Mouse (Mus musculus): Measurements from ENCODE around the gene Diexf. TPM values are rescaled to one million over a fixed set of nuclear protein-coding genes. Genes with fewer than 3 reads are reported as not detected.

Gene Diexf
- total RNA-seq, 2 experiments from 2014 or later, result 10.2 to 13.6 TPM

DNA sequence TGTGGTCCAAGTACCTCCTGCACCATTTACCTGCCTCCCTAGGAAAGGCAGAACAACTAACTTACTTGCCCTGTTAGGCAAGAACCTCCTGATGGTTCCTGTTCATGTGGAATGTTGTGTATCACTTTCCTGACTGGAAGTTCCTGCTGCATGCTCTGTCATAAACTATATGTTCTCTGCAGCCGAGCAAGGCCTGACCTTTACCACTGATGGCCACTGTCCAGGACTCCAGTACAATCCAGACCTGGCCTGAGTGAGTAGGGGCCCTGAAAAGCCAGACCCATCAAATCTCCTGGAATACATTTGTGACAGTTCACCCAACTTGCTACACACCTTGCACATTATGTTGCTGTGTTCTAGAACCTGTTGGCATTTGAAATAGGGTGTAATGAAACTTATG, 37.3 kb downstream of the Diexf start:
- no peak overlapping the region for H3K4me3 ChIP-seq
- no peak overlapping the region for H3K27ac ChIP-seq
- TF ChIP-seq CTCF (IDR thresholded peaks at IDR 0.05), result no peak
- no peak for DNase-seq
- intact Hi-C loops (cut with DNase I), result no loop called here

DNA sequence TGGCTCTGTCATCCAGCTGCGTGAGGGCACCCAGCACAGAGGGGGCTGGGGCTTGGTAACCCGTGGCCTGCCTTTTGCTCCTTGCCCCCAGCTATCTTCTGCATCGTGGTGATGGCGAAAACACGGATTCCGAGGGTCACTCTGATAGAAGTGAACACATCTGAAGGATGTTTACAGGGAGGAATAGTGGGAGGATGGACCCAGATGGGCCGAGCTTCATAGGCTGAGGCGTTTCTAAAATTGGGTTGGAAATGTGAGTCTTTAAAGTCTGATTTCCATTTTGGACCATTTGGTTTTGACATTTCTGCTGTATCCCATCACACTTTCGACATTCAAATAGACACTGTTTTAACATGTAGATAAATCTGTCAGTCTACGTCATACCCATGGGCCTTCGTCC, 39.2 kb downstream of the Diexf start:
- intact Hi-C loops (cut with DNase I), result no loop called here
- TF ChIP-seq CTCF (IDR thresholded peaks at IDR 0.05), result no peak
- DNase-seq, result no peak
- Histone ChIP-seq H3K27ac (peak overlapping the region; percentile 91), H3K4me3 (peak overlapping the region; percentile 63)

DNA sequence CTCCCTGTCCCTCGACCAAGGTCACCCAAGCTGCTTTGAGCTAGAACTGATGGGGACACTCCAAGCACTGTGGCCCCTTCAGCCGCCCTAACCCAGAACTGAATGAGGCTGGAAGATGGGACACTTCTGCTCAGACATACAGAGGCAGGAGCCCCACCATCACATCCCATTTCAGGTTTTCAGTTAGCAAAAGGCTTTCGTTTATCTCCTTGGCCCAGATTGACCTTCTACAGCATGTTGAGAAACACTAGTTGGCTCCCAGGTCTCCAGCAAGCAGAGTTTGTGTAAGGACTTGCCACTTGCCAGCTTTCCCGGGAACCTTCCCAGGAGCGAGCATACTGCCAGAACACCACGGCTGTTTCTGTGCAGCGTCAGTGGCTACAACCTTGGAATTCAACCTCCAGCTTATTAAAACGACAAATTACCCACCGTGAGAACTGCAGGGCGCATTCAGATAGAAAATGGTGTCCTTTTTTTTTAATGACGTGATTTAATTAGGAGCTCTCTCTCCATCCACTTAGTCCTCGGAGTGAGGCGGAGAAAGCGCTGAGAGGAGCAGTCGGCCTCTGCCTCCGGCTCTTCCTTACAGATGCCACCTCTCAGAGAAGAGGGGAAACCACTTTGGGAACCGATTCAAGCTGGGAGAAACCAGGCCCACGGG, 39.7 kb downstream of the Diexf start:
- DNase-seq, result peak; percentile 93
- Histone ChIP-seq H3K4me3 (peak overlapping the region; percentile 63), H3K27ac (peak overlapping the region; percentile 91)
- no peak for TF ChIP-seq CTCF (IDR thresholded peaks at IDR 0.05)
- intact Hi-C loops (cut with DNase I), result no loop called here

DNA sequence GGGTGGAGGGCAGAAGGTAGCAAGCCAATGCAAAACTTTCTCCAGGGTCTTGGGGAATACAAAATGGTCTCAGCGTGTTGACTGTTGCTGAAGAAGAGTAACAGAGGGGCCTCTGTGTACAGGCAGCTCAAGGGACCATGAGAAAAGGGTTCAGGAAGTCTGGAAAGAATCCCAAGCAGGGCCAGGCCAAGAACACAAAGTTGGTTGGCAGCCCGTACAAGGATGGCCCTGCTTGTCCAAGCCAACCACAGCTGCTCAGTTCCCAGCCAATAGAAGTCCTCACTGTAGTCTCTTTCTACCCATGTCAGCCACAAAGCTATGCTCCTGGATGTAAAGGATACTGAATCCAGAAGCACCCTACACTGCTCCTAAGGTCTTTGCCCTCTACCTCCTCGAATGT, 40.4 kb downstream of the Diexf start:
- peak overlapping the region; percentile 91 for H3K27ac ChIP-seq
- DNase-seq, result peak; percentile 76
- H3K4me3 ChIP-seq, result no peak overlapping the region; the same call in 1 of the 2 replicates
- no peak for TF ChIP-seq CTCF (IDR thresholded peaks at IDR 0.05)
- intact Hi-C loops (cut with DNase I), result loop anchor here (5.0 to 10.0 kb wide), 3 partner anchors 33 to 305 kb away; partner anchors contain the start of gene Syt14

DNA sequence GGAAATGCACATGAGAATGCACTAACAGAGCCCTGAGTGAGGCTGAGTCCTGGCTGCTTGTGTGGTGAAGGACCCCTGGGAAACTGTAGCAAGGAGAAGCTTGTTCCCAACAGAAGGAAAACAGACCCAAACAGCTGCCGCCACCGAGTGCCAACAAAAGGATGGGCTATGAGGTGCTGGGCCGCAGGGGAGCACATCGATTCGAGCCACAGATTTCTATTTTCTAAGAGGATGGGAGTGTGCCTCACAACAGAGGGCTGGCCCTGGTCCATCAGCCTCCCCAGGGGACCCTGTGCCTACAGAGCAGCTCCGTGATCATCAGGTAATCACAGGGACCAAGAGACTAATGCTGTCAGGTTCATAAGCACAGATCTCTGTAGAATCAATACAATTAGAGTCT, 40.9 kb downstream of the Diexf start:
- TF ChIP-seq CTCF (IDR thresholded peaks at IDR 0.05), result no peak
- H3K4me3 ChIP-seq, result no peak overlapping the region
- peak; percentile 73 for DNase-seq
- peak overlapping the region; percentile 91 for H3K27ac ChIP-seq
- intact Hi-C loops (cut with DNase I), result loop anchor here (5.0 to 10.0 kb wide), 3 partner anchors 33 to 304 kb away; partner anchors contain the start of gene Syt14

DNA sequence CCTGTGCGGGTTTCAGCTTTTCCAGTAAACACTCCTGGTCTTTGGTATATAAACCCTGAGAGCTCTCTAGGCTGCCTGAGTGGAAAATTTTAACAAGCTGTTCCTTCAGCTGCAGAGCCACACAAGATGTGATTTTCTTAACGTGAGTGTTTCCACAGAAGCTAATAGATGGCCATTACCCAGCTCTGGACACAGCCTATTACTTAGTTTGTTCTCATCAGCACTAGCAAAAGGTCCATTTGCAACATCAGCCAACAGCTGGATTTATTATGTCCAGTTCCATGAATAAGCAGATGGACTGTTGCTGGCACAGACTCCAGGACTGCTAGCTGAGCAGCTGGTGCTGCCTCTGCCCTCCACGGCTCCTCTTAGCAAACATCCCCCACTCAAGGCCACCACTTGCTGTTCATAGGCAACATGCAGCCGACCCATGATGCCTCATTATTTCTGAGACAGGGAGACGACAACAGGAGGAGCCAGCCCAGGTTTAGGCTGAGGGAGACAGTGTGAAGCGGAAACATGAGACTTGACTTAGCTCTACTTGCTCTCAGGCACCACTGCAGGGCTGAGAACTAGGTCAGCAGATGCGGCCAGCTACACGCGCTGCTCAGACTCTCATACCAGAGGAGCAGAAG, 43.1 kb downstream of the Diexf start:
- H3K27ac ChIP-seq, result peak overlapping the region; percentile 91
- DNase-seq, result peak; percentile 81
- intact Hi-C loops (cut with DNase I), result loop anchor here (5.0 to 10.0 kb wide), 3 partner anchors 35 to 302 kb away; partner anchors contain the start of gene Syt14
- no peak for TF ChIP-seq CTCF (IDR thresholded peaks at IDR 0.05)
- peak overlapping the region; percentile 28 for H3K4me3 ChIP-seq

DNA sequence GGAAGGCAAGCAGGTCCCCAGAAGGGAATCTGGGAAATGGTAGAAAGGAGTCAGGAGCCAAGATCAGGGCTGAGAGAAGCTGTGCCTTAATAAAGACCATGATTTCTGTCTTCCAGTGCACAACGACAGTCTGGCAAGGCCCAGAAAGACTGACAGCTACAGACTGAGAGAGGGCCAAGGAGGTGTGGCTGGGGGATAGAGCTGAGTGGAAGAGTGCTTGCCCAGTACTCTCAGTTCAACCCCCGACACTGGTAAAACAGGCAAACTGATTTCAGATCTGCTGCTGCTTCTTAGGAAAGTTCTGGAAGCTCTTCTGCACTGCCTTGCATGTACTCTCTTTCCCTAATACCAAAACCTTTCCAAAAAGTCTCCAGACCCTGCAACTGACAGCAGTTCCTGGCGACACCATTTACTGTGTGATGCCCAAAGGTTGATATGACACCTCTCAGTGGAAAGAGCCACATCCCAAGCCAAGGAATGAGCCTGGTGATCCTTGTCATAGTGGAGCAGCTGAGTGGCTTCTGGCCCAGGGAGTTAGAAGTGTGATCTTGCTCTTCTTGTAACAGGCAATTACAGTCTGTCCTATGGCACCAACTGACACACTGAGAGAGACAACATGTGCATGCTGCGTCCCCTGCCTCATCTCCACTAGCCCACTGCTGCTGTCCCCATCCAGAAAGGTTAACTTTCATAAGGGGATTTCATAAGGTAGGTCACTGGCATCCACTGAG, 43.8 kb downstream of the Diexf start:
- intact Hi-C loops (cut with DNase I), result loop anchor here (5.0 to 10.0 kb wide), 3 partner anchors 36 to 301 kb away; partner anchors contain the start of gene Syt14
- peak; percentile 64 for DNase-seq
- no peak for TF ChIP-seq CTCF (IDR thresholded peaks at IDR 0.05)

DNA sequence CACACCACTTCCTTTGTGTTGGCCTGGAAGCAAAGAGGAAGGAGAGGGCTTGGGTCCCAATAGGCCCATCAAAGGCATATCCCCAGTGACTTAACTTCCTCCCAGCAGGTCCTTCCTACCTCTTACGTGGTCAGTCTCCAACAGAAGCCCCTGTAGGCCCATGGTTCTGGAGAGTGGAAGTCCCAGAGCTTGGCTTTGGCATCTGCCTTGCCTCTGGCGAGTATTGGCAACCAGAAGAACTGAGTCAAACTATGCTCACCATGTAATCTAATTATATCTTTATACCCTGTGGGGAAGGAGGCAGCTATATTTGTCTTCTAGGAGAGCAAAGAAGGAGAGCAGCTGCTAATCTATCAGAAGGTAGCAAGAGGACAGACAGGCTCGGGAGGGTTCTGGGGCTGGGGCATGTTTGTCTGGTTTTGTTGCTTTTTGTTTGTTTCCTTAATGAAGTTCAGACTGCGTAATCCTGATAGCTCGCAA, 44.5 kb downstream of the Diexf start:
- no peak for TF ChIP-seq CTCF (IDR thresholded peaks at IDR 0.05)
- Histone ChIP-seq H3K27ac (peak overlapping the region; percentile 91), H3K4me3 (peak overlapping the region; percentile 42)
- DNase-seq, result peak; percentile 64
- intact Hi-C loops (cut with DNase I), result loop anchor here (5.0 to 10.0 kb wide), 3 partner anchors 37 to 301 kb away; partner anchors contain the start of gene Syt14

More for the DNA sequence above, 43.8 kb downstream of the Diexf start:
- H3K27ac ChIP-seq, result peak overlapping the region; percentile 91
- H3K4me3 ChIP-seq, result peak overlapping the region; percentile 42

DNA sequence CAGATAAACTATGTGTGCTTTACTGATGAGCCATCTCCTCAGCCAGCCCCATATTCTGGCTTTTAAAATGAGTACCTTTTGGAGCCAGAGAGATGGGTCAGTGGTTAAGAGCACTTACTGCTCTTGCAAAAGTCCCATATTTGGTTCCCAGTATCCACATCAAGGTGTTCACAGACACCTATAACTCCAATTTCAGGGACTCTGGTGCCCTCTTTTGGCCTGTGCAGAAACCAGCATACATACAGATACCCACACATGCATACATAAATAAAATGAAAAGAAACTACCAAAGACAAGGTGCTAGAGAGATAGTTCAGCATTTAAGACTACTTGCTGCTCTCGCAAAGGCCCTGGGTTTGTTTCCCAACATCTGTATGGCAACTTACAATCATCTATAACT, 46.1 kb downstream of the Diexf start:
- TF ChIP-seq CTCF (IDR thresholded peaks at IDR 0.05), result peak; percentile 20; the same call in 1 of the 2 replicates
- Histone ChIP-seq H3K27ac (no peak overlapping the region), H3K4me3 (no peak overlapping the region)
- intact Hi-C loops (cut with DNase I), result loop anchor here (10.0 kb wide), 1 partner anchor 299 kb away; no protein-coding TSS in a partner anchor
- no peak for DNase-seq

DNA sequence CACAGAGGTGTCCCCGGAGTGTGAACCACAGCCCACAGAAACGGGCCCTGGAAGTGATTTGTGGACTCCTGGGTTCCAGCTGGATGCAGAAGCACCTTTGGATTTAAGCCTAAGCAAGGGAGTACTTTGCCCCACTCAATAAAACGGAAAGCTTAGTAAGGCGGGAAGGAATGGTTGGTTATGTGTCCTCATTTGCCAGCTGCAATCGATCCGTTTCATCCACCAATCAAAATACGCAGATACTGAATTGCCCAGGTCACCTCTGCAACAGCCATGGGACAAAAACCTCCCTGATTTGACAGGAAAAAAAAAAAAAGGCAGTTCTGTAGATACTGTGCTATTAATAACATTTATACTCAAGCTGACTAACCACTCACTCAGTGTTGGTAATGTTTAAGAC, 47.0 kb downstream of the Diexf start:
- no peak for TF ChIP-seq CTCF (IDR thresholded peaks at IDR 0.05)
- DNase-seq, result no peak
- H3K4me3 ChIP-seq, result no peak overlapping the region
- no peak overlapping the region for H3K27ac ChIP-seq
- intact Hi-C loops (cut with DNase I), result loop anchor here (10.0 kb wide), 1 partner anchor 298 kb away; no protein-coding TSS in a partner anchor

DNA sequence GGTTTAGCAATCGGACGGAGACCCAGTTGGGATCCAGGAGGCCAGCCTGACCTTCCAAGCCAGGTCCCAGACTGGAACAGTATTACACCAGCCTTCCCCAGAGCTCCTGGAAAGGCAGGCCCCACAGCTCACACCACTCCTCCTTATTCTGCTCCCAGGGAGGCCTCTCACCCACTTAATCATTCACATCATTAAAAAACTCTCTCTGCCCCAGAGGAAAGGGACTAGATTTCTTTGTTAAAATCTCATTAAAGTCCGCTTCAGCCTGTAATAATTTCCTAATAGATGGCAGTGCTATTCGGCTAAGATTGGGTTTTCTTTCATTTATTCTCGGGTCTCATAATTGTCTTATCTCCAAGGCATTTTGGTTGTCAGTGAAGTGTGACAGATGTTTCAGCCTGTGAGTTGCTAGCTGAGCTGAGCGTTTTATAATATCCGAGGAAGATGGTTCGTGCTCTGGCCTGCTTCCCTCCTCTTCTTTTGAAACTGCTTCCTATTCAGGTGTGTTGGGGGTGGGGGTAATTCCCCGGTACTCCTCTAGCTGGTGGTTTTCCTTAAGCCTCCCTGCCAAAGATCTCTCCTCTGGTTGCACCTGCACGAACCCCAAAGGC, 47.7 kb downstream of the Diexf start:
- TF ChIP-seq CTCF (IDR thresholded peaks at IDR 0.05), result no peak
- Histone ChIP-seq H3K27ac (no peak overlapping the region), H3K4me3 (no peak overlapping the region)
- intact Hi-C loops (cut with DNase I), result loop anchor here (10.0 kb wide), 1 partner anchor 298 kb away; no protein-coding TSS in a partner anchor
- peak; percentile 28 for DNase-seq

DNA sequence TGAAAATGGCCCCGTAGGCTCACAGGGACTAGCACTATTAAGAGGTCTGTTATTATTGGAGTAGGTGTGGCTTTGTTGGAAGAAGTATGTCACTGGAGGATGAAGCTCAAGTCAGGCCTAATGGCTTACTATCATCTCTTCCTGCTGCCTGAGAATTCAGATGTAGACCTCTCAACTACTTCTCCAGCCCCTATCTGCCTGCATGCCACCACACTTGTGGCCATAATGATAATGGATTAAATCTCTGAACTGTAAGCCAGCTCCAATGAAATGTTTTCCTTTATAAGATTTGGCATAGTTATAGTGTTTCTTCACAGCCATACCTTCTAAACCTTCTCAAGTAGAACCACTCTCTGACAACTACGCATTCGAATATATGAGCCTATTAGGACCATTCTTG, 67.5 kb downstream of the Diexf start:
- intact Hi-C loops (cut with DNase I), result no loop called here
- no peak for TF ChIP-seq CTCF (IDR thresholded peaks at IDR 0.05)
- Histone ChIP-seq H3K4me3 (no peak overlapping the region), H3K27ac (no peak overlapping the region)
- DNase-seq, result no peak
